Mouse (Mus musculus) liver, embryonic 13.5 days (tissue): ENCODE measurements at regions not wholly inside any gene's neighbourhood (a gene's known extent, or its start where the extent isn't known, plus 50 kb on each side); places are given as distances from the start of the nearest gene placed in this dataset.
A peak's percentile ranks its signal among the peaks of the same experiment; 100 is the strongest.

Source experiments
- ATAC-seq: fragments of 200-750 bp; cut with Nextera tagmentation; 2 replicates; pipeline ENCODE4 v1.8.0; 2017; ENCODE audit warnings: low read depth, mild to moderate bottlenecking, moderate number of reproducible peaks, moderate library complexity
- DNase-seq: peaks from one replicate; pipeline ENCODE4 v3.0.0; 2022
- H3K27ac ChIP-seq: fragments of 300-500 bp; sonication (generic); 2 replicates; pipeline ENCODE4 v1.5.1; 2015; ENCODE audit warnings: moderate library complexity, mild to moderate bottlenecking, inconsistent platforms
- H3K27me3 ChIP-seq: fragments of 300-500 bp; sonication (generic); 2 replicates; pipeline ENCODE4 v1.6.1; 2015; ENCODE audit warnings: mild to moderate bottlenecking, inconsistent platforms
- H3K36me3 ChIP-seq: fragments of 300-500 bp; sonication (generic); 2 replicates; pipeline ENCODE4 v1.6.1; 2015; ENCODE audit warnings: mild to moderate bottlenecking, inconsistent platforms
- H3K4me1 ChIP-seq: fragments of 300-500 bp; sonication (generic); replicated peaks from 2 replicates; pipeline ENCODE4 v1.6.1; 2015; ENCODE audit warnings: inconsistent platforms
- H3K4me2 ChIP-seq: fragments of 300-500 bp; sonication (generic); 2 replicates; pipeline ENCODE4 v1.6.1; 2015; ENCODE audit warnings: inconsistent platforms, mild to moderate bottlenecking, moderate library complexity
- H3K4me3 ChIP-seq: fragments of 300-500 bp; sonication (generic); replicated peaks from 2 replicates; pipeline ENCODE4 v1.5.1; 2015; ENCODE audit warnings: mild to moderate bottlenecking, inconsistent platforms
- H3K9ac ChIP-seq: fragments of 300-500 bp; sonication (generic); 2 replicates; pipeline ENCODE4 v1.6.1; 2015; ENCODE audit warnings: mild to moderate bottlenecking, inconsistent platforms
- H3K9me3 ChIP-seq: fragments of 300-500 bp; sonication (generic); replicated peaks from 2 replicates; pipeline ENCODE4 v1.6.1; 2016; ENCODE audit warnings: inconsistent platforms
- WGBS: fragments of 180-500 bp; shearing (Covaris S2); methylation state at CpG from one replicate; pipeline ENCODE4 v1.1.7; 2015; ENCODE audit not compliant: insufficient replicate concordance; 5-methylcytosine and 5-hydroxymethylcytosine counted together

GRCm38 (mm10) chrX:99415701-99416100, 55.4 kb downstream of the Pja1 start:
- WGBS = 28% methylated on average over 5 of the region's 5 CpGs

GRCm38 (mm10) chrX:99410942-99411341, 60.1 kb downstream of the Pja1 start:
- no peaks in the 10 kb centered on the region for H3K36me3 ChIP-seq
- 0 out of 2 replicates have a peak, but pooled peaks have one; percentile 4 for ATAC-seq
- no peak overlapping the region for H3K27ac ChIP-seq
- 64% methylated on average over 3 of the region's 3 CpGs for WGBS
- H3K4me3 ChIP-seq = no peak overlapping the region
- no peak for DNase-seq
- H3K4me1 ChIP-seq = 0 out of 2 replicates have a peak, but pooled peaks cover under 1% of the 10 kb centered on the region
- H3K9me3 ChIP-seq = no peaks in the 10 kb centered on the region
- 0 out of 2 replicates have a peak, but pooled peaks cover 7% of the 10 kb centered on the region for H3K27me3 ChIP-seq
- H3K9ac ChIP-seq = no peak overlapping the region
- no peak overlapping the region for H3K4me2 ChIP-seq

More at GRCm38 (mm10) chrX:99415701-99416100, 55.4 kb downstream of the Pja1 start:
- DNase-seq (no peak), ATAC-seq (no peak)
- peaks cover 6% of the 10 kb centered on the region; the same call in 1 of the 2 replicates for H3K4me1 ChIP-seq
- no peaks in the 10 kb centered on the region for H3K36me3 ChIP-seq
- H3K27me3 ChIP-seq = peaks cover 10% of the 10 kb centered on the region; the same call in 1 of the 2 replicates
- H3K9ac ChIP-seq = no peak overlapping the region
- H3K9me3 ChIP-seq = no peaks in the 10 kb centered on the region
- no peak overlapping the region for H3K4me2 ChIP-seq
- H3K27ac ChIP-seq = no peak overlapping the region
- no peak overlapping the region for H3K4me3 ChIP-seq

GRCm38 (mm10) chrX:99409858-99410257, 61.2 kb downstream of the Pja1 start:
- no peaks in the 10 kb centered on the region for H3K9me3 ChIP-seq
- DNase-seq (no peak), ATAC-seq (no peak)
- H3K27ac ChIP-seq = no peak overlapping the region
- no peak overlapping the region for H3K9ac ChIP-seq
- H3K4me2 ChIP-seq = no peak overlapping the region
- 0 out of 2 replicates have a peak, but pooled peaks cover 2% of the 10 kb centered on the region for H3K27me3 ChIP-seq
- H3K36me3 ChIP-seq = no peaks in the 10 kb centered on the region
- H3K4me1 ChIP-seq = no peaks in the 10 kb centered on the region
- no peak overlapping the region for H3K4me3 ChIP-seq
- 71% methylated on average over 10 of the region's 10 CpGs for WGBS

GRCm38 (mm10) chrX:99409331-99409730, 61.7 kb downstream of the Pja1 start:
- Histone ChIP-seq H3K9ac (no peak overlapping the region), H3K36me3 (no peaks in the 10 kb centered on the region), H3K27ac (no peak overlapping the region), H3K27me3 (peaks cover 2% of the 10 kb centered on the region; the same call in 1 of the 2 replicates), H3K9me3 (no peaks in the 10 kb centered on the region), H3K4me1 (no peaks in the 10 kb centered on the region), H3K4me2 (no peak overlapping the region), H3K4me3 (no peak overlapping the region)
- WGBS = 63% methylated on average over 5 of the region's 5 CpGs
- DNase-seq (no peak), ATAC-seq (no peak)

GRCm38 (mm10) chrX:99408804-99409203, 62.3 kb downstream of the Pja1 start:
- DNase-seq (no peak), ATAC-seq (no peak)
- H3K4me1 ChIP-seq = no peaks in the 10 kb centered on the region
- H3K9me3 ChIP-seq = no peaks in the 10 kb centered on the region
- H3K27me3 ChIP-seq = peaks cover 2% of the 10 kb centered on the region; the same call in 1 of the 2 replicates
- H3K27ac ChIP-seq = no peak overlapping the region
- no peaks in the 10 kb centered on the region for H3K36me3 ChIP-seq
- no peak overlapping the region for H3K9ac ChIP-seq
- H3K4me3 ChIP-seq = no peak overlapping the region
- 54% methylated on average over 6 of the region's 6 CpGs for WGBS
- no peak overlapping the region for H3K4me2 ChIP-seq

GRCm38 (mm10) chrX:99405843-99406242, 65.2 kb downstream of the Pja1 start:
- no peaks in the 10 kb centered on the region for H3K36me3 ChIP-seq
- DNase-seq = no peak
- ATAC-seq = no peak
- 38% methylated on average over 8 of the region's 8 CpGs for WGBS
- H3K4me1 ChIP-seq = no peaks in the 10 kb centered on the region
- H3K9me3 ChIP-seq = no peaks in the 10 kb centered on the region
- H3K27ac ChIP-seq = no peak overlapping the region
- H3K27me3 ChIP-seq = peaks cover 2% of the 10 kb centered on the region; the same call in 1 of the 2 replicates
- no peak overlapping the region for H3K4me2 ChIP-seq
- H3K9ac ChIP-seq = no peak overlapping the region
- H3K4me3 ChIP-seq = no peak overlapping the region

GRCm38 (mm10) chrX:99403521-99404149, 67.4 kb downstream of the Pja1 start:
- Histone ChIP-seq H3K36me3 (no peaks in the 10 kb centered on the region), H3K4me3 (no peak overlapping the region), H3K9me3 (no peaks in the 10 kb centered on the region), H3K4me2 (no peak overlapping the region), H3K9ac (no peak overlapping the region), H3K27me3 (peaks cover 8% of the 10 kb centered on the region; the same call in 1 of the 2 replicates), H3K4me1 (no peaks in the 10 kb centered on the region), H3K27ac (no peak overlapping the region)
- DNase-seq = no peak
- 73% methylated on average over 6 of the region's 6 CpGs for WGBS
- no peak for ATAC-seq

- peaks cover 9% of the 10 kb centered on the region; the same call in 1 of the 2 replicates for H3K27me3 ChIP-seq
- no peak for ATAC-seq
Measured at GRCm38 (mm10) chrX:99402841-99403520, 68.1 kb downstream of the Pja1 start.

GRCm38 (mm10) chrX:99397344-99397743, 73.7 kb downstream of the Pja1 start:
- ATAC-seq = no peak
- Histone ChIP-seq H3K27me3 (peaks cover 12% of the 10 kb centered on the region; the same call in 1 of the 2 replicates), H3K9ac (no peak overlapping the region), H3K4me1 (no peaks in the 10 kb centered on the region), H3K4me3 (no peak overlapping the region), H3K4me2 (no peak overlapping the region), H3K27ac (no peak overlapping the region), H3K36me3 (no peaks in the 10 kb centered on the region), H3K9me3 (no peaks in the 10 kb centered on the region)
- 55% methylated on average over 8 of the region's 8 CpGs for WGBS
- no peak for DNase-seq

More at GRCm38 (mm10) chrX:99402841-99403520, 68.1 kb downstream of the Pja1 start:
- H3K4me3 ChIP-seq = no peak overlapping the region
- H3K36me3 ChIP-seq = no peaks in the 10 kb centered on the region
- no peak overlapping the region for H3K27ac ChIP-seq
- WGBS = 46% methylated on average over 9 of the region's 9 CpGs
- H3K9me3 ChIP-seq = no peaks in the 10 kb centered on the region
- H3K4me2 ChIP-seq = no peak overlapping the region
- H3K9ac ChIP-seq = no peak overlapping the region
- H3K4me1 ChIP-seq = no peaks in the 10 kb centered on the region
- no peak for DNase-seq

GRCm38 (mm10) chrX:99396180-99396579, 74.9 kb downstream of the Pja1 start:
- Histone ChIP-seq H3K36me3 (no peaks in the 10 kb centered on the region), H3K4me2 (no peak overlapping the region), H3K4me3 (no peak overlapping the region), H3K9me3 (no peaks in the 10 kb centered on the region), H3K9ac (no peak overlapping the region), H3K27me3 (peaks cover 18% of the 10 kb centered on the region; the same call in 1 of the 2 replicates), H3K27ac (no peak overlapping the region), H3K4me1 (no peaks in the 10 kb centered on the region)
- 61% methylated on average over 6 of the region's 6 CpGs for WGBS
- no peak for DNase-seq
- ATAC-seq = no peak

GRCm38 (mm10) chrX:99395067-99395466, 76.0 kb downstream of the Pja1 start:
- peaks cover 18% of the 10 kb centered on the region; the same call in 1 of the 2 replicates for H3K27me3 ChIP-seq
- ATAC-seq (no peak), DNase-seq (no peak)
- WGBS = 57% methylated on average over 3 of the region's 3 CpGs
- H3K27ac ChIP-seq = no peak overlapping the region
- H3K9me3 ChIP-seq = no peaks in the 10 kb centered on the region
- no peaks in the 10 kb centered on the region for H3K36me3 ChIP-seq
- H3K9ac ChIP-seq = no peak overlapping the region
- H3K4me2 ChIP-seq = no peak overlapping the region
- H3K4me1 ChIP-seq = no peaks in the 10 kb centered on the region
- no peak overlapping the region for H3K4me3 ChIP-seq
